Mouse (Mus musculus): ENCODE results near the gene Rel. TPM values are rescaled to one million over a fixed set of nuclear protein-coding genes. Genes with fewer than 3 reads are reported as not detected.

Gene Rel
- total and polyA plus RNA-seq, 2 experiments from 2014 or later, result 0.38 to 0.99 TPM

DNA sequence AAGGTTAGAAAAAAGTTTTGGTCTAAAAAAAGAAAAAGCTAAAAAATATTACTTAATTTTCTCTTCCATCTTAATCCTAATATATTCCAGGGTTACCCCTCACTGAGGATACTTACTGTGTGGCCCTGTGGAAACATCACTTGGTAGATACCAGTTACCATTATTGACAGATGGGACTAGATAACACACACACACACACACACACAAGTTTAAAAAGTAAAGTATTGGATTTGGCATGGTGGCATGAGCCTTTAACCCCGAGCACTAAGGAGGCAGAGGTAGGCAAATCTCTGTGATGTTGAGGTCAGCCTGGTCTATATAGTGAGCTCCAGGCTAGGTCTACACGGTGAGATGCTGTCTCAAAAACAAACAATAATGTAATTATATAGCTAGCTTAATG, 42.6 kb downstream of the Rel start:
- H3K4me1 ChIP-seq (ENCODE audit: insufficient read depth, low read length), result no peaks in the 10 kb centered on the region
- no peaks in the 10 kb centered on the region for H3K9me3 ChIP-seq (ENCODE audit: low read length)
- no peak for TF ChIP-seq CTCF (IDR thresholded peaks at IDR 0.05)
- H3K27ac ChIP-seq (ENCODE audit: low read depth, low read length), result no peak overlapping the region
- ATAC-seq (ENCODE audit: low FRiP score), result no peak
- no peak for DNase-seq (ENCODE audit: low spot score)
- no peak overlapping the region for H3K4me3 ChIP-seq (ENCODE audit: low read depth, low read length)
- no peak overlapping the region for H3K4me2 ChIP-seq (ENCODE audit: low read depth, low read length, poor library complexity, severe bottlenecking)
- peaks cover 43% of the 10 kb centered on the region for H3K36me3 ChIP-seq (ENCODE audit: insufficient read depth, low read length)
- H3K27me3 ChIP-seq (ENCODE audit: insufficient read depth, low read length), result no peaks in the 10 kb centered on the region
- 99% methylated on average over 2 of the region's 2 CpGs for WGBS
- no peak overlapping the region for H3K9ac ChIP-seq (replicated peaks; ENCODE audit: low read length, poor library complexity, severe bottlenecking)

DNA sequence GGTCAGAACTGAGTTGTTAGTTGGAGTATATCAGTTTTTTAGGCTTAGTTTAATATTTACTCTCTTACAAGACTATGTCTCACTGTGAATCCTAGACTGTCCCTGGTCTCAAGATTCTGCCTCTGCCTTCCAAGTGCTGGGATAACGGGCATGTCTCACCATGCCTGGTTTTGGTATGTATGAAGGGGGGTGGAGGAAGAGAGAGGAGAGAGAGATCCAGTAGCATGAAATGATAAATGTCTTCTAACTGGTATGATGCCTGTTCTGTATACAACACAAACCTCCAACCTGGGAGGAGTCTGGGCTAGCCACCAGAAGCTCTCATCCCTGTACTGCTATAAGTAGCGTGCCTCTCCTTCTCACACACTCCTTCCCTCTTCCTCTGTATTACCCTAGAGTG, 44.3 kb downstream of the Rel start:
- no peak overlapping the region for H3K9ac ChIP-seq (replicated peaks; ENCODE audit: low read length, poor library complexity, severe bottlenecking)
- no peak for TF ChIP-seq CTCF (IDR thresholded peaks at IDR 0.05)
- no peak overlapping the region for H3K4me3 ChIP-seq (ENCODE audit: low read depth, low read length)
- 92% methylated on average over 2 of the region's 2 CpGs for whole genome bisulfite sequencing
- H3K36me3 ChIP-seq (ENCODE audit: insufficient read depth, low read length), result peaks cover 48% of the 10 kb centered on the region
- no peak overlapping the region for H3K4me2 ChIP-seq (ENCODE audit: low read depth, low read length, poor library complexity, severe bottlenecking)
- no peaks in the 10 kb centered on the region for H3K9me3 ChIP-seq (ENCODE audit: low read length)
- no peak for ATAC-seq (ENCODE audit: low FRiP score)
- no peak for DNase-seq (ENCODE audit: low spot score)
- H3K27ac ChIP-seq (ENCODE audit: low read depth, low read length), result no peak overlapping the region
- H3K4me1 ChIP-seq (ENCODE audit: insufficient read depth, low read length), result no peaks in the 10 kb centered on the region
- no peaks in the 10 kb centered on the region for H3K27me3 ChIP-seq (ENCODE audit: insufficient read depth, low read length)

- no peak for TF ChIP-seq CTCF (IDR thresholded peaks at IDR 0.05)
- no peaks in the 10 kb centered on the region for H3K27me3 ChIP-seq (ENCODE audit: insufficient read depth, low read length)
- H3K9me3 ChIP-seq (ENCODE audit: low read length), result no peaks in the 10 kb centered on the region
- H3K4me1 ChIP-seq (ENCODE audit: insufficient read depth, low read length), result no peaks in the 10 kb centered on the region
- H3K36me3 ChIP-seq (ENCODE audit: insufficient read depth, low read length), result peaks cover 48% of the 10 kb centered on the region
- H3K9ac ChIP-seq (replicated peaks; ENCODE audit: low read length, poor library complexity, severe bottlenecking), result no peak overlapping the region
- WGBS, result 96% methylated on average over 2 of the region's 2 CpGs
- no peak overlapping the region for H3K27ac ChIP-seq (ENCODE audit: low read depth, low read length)
- no peak for ATAC-seq (ENCODE audit: low FRiP score)
- no peak for DNase-seq (ENCODE audit: low spot score)
- no peak overlapping the region for H3K4me3 ChIP-seq (ENCODE audit: low read depth, low read length)
- H3K4me2 ChIP-seq (ENCODE audit: low read depth, low read length, poor library complexity, severe bottlenecking), result no peak overlapping the region
These were observed 44.9 kb downstream of the Rel start for GRCm38 (mm10) chr11:23725850-23726249.

- Histone ChIP-seq H3K9me3 (ENCODE audit: low read length) (no peaks in the 10 kb centered on the region), H3K4me2 (ENCODE audit: low read depth, low read length, poor library complexity, severe bottlenecking) (no peak overlapping the region), H3K4me1 (ENCODE audit: insufficient read depth, low read length) (no peaks in the 10 kb centered on the region), H3K27me3 (ENCODE audit: insufficient read depth, low read length) (no peaks in the 10 kb centered on the region), H3K36me3 (ENCODE audit: insufficient read depth, low read length) (peaks cover 49% of the 10 kb centered on the region), H3K4me3 (ENCODE audit: low read depth, low read length) (no peak overlapping the region), H3K9ac (replicated peaks; ENCODE audit: low read length, poor library complexity, severe bottlenecking) (no peak overlapping the region), H3K27ac (ENCODE audit: low read depth, low read length) (no peak overlapping the region)
- ATAC-seq (ENCODE audit: low FRiP score) (no peak), DNase-seq (ENCODE audit: low spot score) (no peak)
- TF ChIP-seq CTCF (IDR thresholded peaks at IDR 0.05), result no peak
- 26% methylated on average over 2 of the region's 2 CpGs for WGBS
These were observed 48.4 kb downstream of the Rel start for GRCm38 (mm10) chr11:23722326-23722725.

- Histone ChIP-seq H3K4me2 (ENCODE audit: low read depth, low read length, poor library complexity, severe bottlenecking) (no peak overlapping the region), H3K9ac (replicated peaks; ENCODE audit: low read length, poor library complexity, severe bottlenecking) (no peak overlapping the region), H3K4me3 (ENCODE audit: low read depth, low read length) (no peak overlapping the region), H3K4me1 (ENCODE audit: insufficient read depth, low read length) (no peaks in the 10 kb centered on the region), H3K27ac (ENCODE audit: low read depth, low read length) (no peak overlapping the region), H3K9me3 (ENCODE audit: low read length) (no peaks in the 10 kb centered on the region), H3K36me3 (ENCODE audit: insufficient read depth, low read length) (peaks cover 52% of the 10 kb centered on the region), H3K27me3 (ENCODE audit: insufficient read depth, low read length) (no peaks in the 10 kb centered on the region)
- DNase-seq (ENCODE audit: low spot score) (no peak), ATAC-seq (ENCODE audit: low FRiP score) (no peak)
- no peak for TF ChIP-seq CTCF (IDR thresholded peaks at IDR 0.05)
- 89% methylated on average over 3 of the region's 3 CpGs for WGBS
These were observed 50.9 kb downstream of the Rel start for GRCm38 (mm10) chr11:23719825-23720224.

DNA sequence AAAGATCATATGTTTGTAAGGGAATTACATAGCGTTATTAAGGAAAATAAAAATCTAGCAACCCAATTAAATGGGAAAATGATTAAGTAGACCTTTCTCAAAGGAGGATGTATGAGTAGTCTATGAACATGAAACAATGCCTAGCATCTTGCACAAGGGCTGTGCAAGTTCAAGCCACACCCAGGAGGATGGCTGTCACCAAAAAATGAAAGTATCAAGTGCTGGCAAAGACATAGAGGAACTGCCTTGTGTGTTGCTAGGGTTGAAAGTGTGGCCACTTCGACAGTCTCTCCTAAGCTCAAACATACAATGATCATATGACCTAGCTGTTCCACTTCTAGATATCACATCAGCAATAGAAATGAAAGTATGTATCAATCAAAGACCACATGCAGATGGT, 51.9 kb downstream of the Rel start:
- no peak for TF ChIP-seq CTCF (IDR thresholded peaks at IDR 0.05)
- H3K4me1 ChIP-seq (ENCODE audit: insufficient read depth, low read length), result no peaks in the 10 kb centered on the region
- peaks cover 56% of the 10 kb centered on the region for H3K36me3 ChIP-seq (ENCODE audit: insufficient read depth, low read length)
- no peaks in the 10 kb centered on the region for H3K9me3 ChIP-seq (ENCODE audit: low read length)
- no peak overlapping the region for H3K4me3 ChIP-seq (ENCODE audit: low read depth, low read length)
- ATAC-seq (ENCODE audit: low FRiP score), result no peak
- no peaks in the 10 kb centered on the region for H3K27me3 ChIP-seq (ENCODE audit: insufficient read depth, low read length)
- no peak overlapping the region for H3K27ac ChIP-seq (ENCODE audit: low read depth, low read length)
- no peak for DNase-seq (ENCODE audit: low spot score)
- WGBS, result 97% methylated on average over 2 of the region's 2 CpGs
- no peak overlapping the region for H3K9ac ChIP-seq (replicated peaks; ENCODE audit: low read length, poor library complexity, severe bottlenecking)
- no peak overlapping the region for H3K4me2 ChIP-seq (ENCODE audit: low read depth, low read length, poor library complexity, severe bottlenecking)

All from midbrain, postnatal 0 days (tissue).